Mouse (Mus musculus): Measurements from ENCODE around the gene Ephb2. TPM values are rescaled to one million over a fixed set of nuclear protein-coding genes. Genes with fewer than 3 reads are reported as not detected.

Gene Ephb2
- total RNA-seq, 2 experiments from 2014 or later, result 40.5 to 43.9 TPM

- DNase-seq (ENCODE audit: low spot score in 2 of 2), result no peak
These were observed 33.3 kb downstream of the Ephb2 start for GRCm38 (mm10) chr4:136802446-136802845.

GRCm38 (mm10) chr4:136801944-136802343 is 33.8 kb downstream of the Ephb2 start:
- no peak for DNase-seq (ENCODE audit: low spot score in 2 of 2)

GRCm38 (mm10) chr4:136801463-136801862 is 34.3 kb downstream of the Ephb2 start:
- DNase-seq (ENCODE audit: low spot score in 2 of 2), result no peak

- no peak for DNase-seq (ENCODE audit: low spot score in 2 of 2)
These were observed 35.4 kb downstream of the Ephb2 start for GRCm38 (mm10) chr4:136800366-136800765.

- no peak for DNase-seq (ENCODE audit: low spot score in 2 of 2)
These were observed 37.9 kb downstream of the Ephb2 start for GRCm38 (mm10) chr4:136797677-136798569.

GRCm38 (mm10) chr4:136793320-136793719 is 42.5 kb downstream of the Ephb2 start:
- DNase-seq (ENCODE audit: low spot score in 2 of 2), result peak; percentile 59 to 86

- DNase-seq (ENCODE audit: low spot score in 2 of 2), result no peak
These were observed 46.0 kb downstream of the Ephb2 start for GRCm38 (mm10) chr4:136789821-136790220.

GRCm38 (mm10) chr4:136787357-136787756 is 48.4 kb downstream of the Ephb2 start:
- no peak for DNase-seq (ENCODE audit: low spot score in 2 of 2)

- peak in 1 of 2 experiments; percentile 28 for DNase-seq (ENCODE audit: low spot score in 2 of 2)
These were observed 49.1 kb downstream of the Ephb2 start for GRCm38 (mm10) chr4:136786453-136787276.

- DNase-seq (ENCODE audit: low spot score in 2 of 2), result peak; percentile 63 to 74
These were observed 52.1 kb downstream of the Ephb2 start for GRCm38 (mm10) chr4:136783552-136784150.

GRCm38 (mm10) chr4:136782579-136782925 is 53.2 kb downstream of the Ephb2 start:
- DNase-seq (ENCODE audit: low spot score in 2 of 2), result no peak

GRCm38 (mm10) chr4:136781868-136782578 is 53.8 kb downstream of the Ephb2 start:
- peak in 1 of 2 experiments; percentile 63 for DNase-seq (ENCODE audit: low spot score in 2 of 2)

- no peak for DNase-seq (ENCODE audit: low spot score in 2 of 2)
These were observed 55.4 kb downstream of the Ephb2 start for GRCm38 (mm10) chr4:136780201-136780895.

- DNase-seq (ENCODE audit: low spot score in 2 of 2), result no peak
These were observed 56.6 kb downstream of the Ephb2 start for GRCm38 (mm10) chr4:136779156-136779555.

GRCm38 (mm10) chr4:136776471-136776892 is 59.3 kb downstream of the Ephb2 start:
- no peak for DNase-seq (ENCODE audit: low spot score in 2 of 2)

GRCm38 (mm10) chr4:136775903-136776302 is 59.9 kb downstream of the Ephb2 start:
- no peak for DNase-seq (ENCODE audit: low spot score in 2 of 2)

GRCm38 (mm10) chr4:136774201-136774600 is 61.6 kb downstream of the Ephb2 start:
- DNase-seq (ENCODE audit: low spot score in 2 of 2), result no peak

- DNase-seq (ENCODE audit: low spot score in 2 of 2), result no peak
These were observed 62.7 kb downstream of the Ephb2 start for GRCm38 (mm10) chr4:136772952-136773584.

- DNase-seq (ENCODE audit: low spot score in 2 of 2), result no peak
These were observed 63.5 kb downstream of the Ephb2 start for GRCm38 (mm10) chr4:136772318-136772717.

- no peak for DNase-seq (ENCODE audit: low spot score in 2 of 2)
These were observed 65.1 kb downstream of the Ephb2 start for GRCm38 (mm10) chr4:136770718-136771117.
